Mouse (Mus musculus) forebrain, embryonic 16.5 days (tissue): Measurements from ENCODE around the gene Nxn. TPM values are rescaled to one million over a fixed set of nuclear protein-coding genes. Genes with fewer than 3 reads are reported as not detected.

Experiments used
- ATAC-seq: fragments of 200-750 bp; cut with Nextera tagmentation; 2 replicates; pipeline ENCODE4 v1.8.0; 2017; ENCODE audit warnings: mild to moderate bottlenecking, moderate library complexity
- H3K27ac ChIP-seq: fragments of 300-500 bp; sonication (generic); 2 replicates; pipeline ENCODE4 v1.5.1; 2014; ENCODE audit warnings: low read length, control low read depth
- H3K27me3 ChIP-seq: fragments of 300-500 bp; sonication (generic); replicated peaks from 2 replicates; pipeline ENCODE4 v1.6.1; 2014; ENCODE audit warnings: low read length; ENCODE audit not compliant: control insufficient read depth, insufficient read depth
- H3K36me3 ChIP-seq: fragments of 300-500 bp; sonication (generic); 2 replicates; pipeline ENCODE4 v1.6.1; 2014; ENCODE audit not compliant: control insufficient read depth, insufficient read depth
- H3K4me1 ChIP-seq: fragments of 300-500 bp; sonication (generic); replicated peaks from 2 replicates; pipeline ENCODE4 v1.6.1; 2014; ENCODE audit warnings: low read length; ENCODE audit not compliant: control insufficient read depth, insufficient read depth
- H3K4me2 ChIP-seq: fragments of 300-500 bp; sonication (generic); 2 replicates; pipeline ENCODE4 v1.6.1; 2014; ENCODE audit warnings: mild to moderate bottlenecking, low read length, control low read depth
- H3K4me3 ChIP-seq: fragments of 300-500 bp; sonication (generic); replicated peaks from 2 replicates; pipeline ENCODE4 v1.5.1; 2014; ENCODE audit warnings: mild to moderate bottlenecking, low read length, control low read depth
- H3K9ac ChIP-seq: fragments of 300-500 bp; sonication (generic); replicated peaks from 2 replicates; pipeline ENCODE4 v1.6.1; 2014; ENCODE audit warnings: low read depth, low read length, control low read depth
- H3K9me3 ChIP-seq: fragments of 300-500 bp; sonication (generic); 2 replicates; pipeline ENCODE4 v1.6.1; 2016; ENCODE audit warnings: low read length; ENCODE audit not compliant: control insufficient read depth
- WGBS: fragments of 180-500 bp; shearing (Covaris S2); extraction: QIAGEN DNeasy Blood & Tissue Kit; methylation state at CpG from one replicate; pipeline ENCODE4 v1.1.7; 2014; 5-methylcytosine and 5-hydroxymethylcytosine counted together
- polyA plus RNA-seq: library from polyadenylated mRNA; unstranded; fragments of >200 nt; fragmentation: Nextera tagmentation; extraction: Ambion mirVana; gene quantifications from 2 replicates; pipeline ENCODE4 v1.2.1, GENCODE M21; 2015

The Nxn gene
- polyA plus RNA-seq, 1 experiment from 2014 or later = 14.5 TPM

DNA sequence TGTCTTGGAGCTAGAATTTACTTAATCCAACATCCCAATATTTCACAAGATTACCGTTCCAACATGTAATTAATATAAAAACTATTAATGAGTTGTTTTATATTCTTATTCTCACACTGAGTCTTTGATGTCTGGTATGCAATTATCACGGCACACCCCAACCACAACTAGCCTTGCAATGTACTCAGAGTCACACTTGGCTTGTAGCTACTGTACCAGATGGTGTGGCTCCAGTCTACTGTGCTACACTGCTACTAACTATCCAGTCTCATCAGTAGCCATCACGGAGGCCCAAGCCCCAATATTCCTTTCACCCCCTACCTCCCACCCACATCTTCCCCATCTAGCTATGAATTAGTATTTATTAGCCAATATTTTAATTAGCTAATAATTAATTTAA, 22.5 kb downstream of the Nxn start:
- no peak overlapping the region for H3K27ac ChIP-seq

DNA sequence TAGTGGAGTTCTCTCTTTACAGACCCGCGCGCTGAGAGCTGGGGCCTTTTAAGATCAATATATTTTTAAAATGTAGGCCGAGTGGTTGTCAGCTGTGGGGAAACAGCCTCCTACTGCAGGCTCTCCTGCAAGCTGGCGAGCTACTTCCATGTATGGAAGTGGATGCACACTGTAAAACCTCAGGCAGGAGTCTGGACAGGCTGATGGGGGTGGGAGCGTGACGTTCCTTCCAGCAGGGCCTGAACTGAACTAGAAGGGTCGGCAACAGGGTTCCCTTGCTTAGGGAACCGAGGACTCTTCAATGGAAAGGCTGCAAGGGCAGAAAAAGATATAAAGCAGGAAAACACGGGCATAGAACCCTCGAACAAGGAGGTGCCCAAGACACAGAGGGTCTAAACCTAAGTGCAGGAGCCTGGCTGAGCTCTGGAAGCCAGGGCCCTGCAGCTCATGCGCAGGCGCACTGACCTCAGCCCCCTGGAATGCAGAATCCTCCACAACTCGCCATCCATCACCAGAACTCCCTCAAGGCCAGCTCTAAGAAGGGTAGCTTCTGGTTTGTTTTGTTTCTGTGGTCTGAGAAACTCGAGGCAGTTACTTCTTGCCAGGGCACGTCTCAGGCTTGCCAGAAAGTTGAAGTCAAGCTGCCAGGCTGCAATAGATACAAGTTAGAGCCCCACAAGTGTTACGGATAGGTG, 24.3 kb downstream of the Nxn start:
- Histone ChIP-seq H3K27me3 (no peaks in the 10 kb centered on the region), H3K9me3 (no peaks in the 10 kb centered on the region), H3K9ac (no peak overlapping the region), H3K4me3 (no peak overlapping the region), H3K27ac (no peak overlapping the region), H3K4me2 (no peak overlapping the region), H3K36me3 (no peaks in the 10 kb centered on the region), H3K4me1 (peaks cover 2% of the 10 kb centered on the region)
- WGBS = 64% methylated on average over 17 of the region's 17 CpGs
- no peak for ATAC-seq

More for the DNA sequence above, 22.5 kb downstream of the Nxn start:
- peaks cover 2% of the 10 kb centered on the region for H3K4me1 ChIP-seq
- WGBS = 55% methylated on average over 3 of the region's 3 CpGs
- no peaks in the 10 kb centered on the region for H3K36me3 ChIP-seq
- H3K4me2 ChIP-seq = no peak overlapping the region
- ATAC-seq = no peak
- no peaks in the 10 kb centered on the region for H3K9me3 ChIP-seq
- no peaks in the 10 kb centered on the region for H3K27me3 ChIP-seq
- H3K4me3 ChIP-seq = no peak overlapping the region
- H3K9ac ChIP-seq = no peak overlapping the region

DNA sequence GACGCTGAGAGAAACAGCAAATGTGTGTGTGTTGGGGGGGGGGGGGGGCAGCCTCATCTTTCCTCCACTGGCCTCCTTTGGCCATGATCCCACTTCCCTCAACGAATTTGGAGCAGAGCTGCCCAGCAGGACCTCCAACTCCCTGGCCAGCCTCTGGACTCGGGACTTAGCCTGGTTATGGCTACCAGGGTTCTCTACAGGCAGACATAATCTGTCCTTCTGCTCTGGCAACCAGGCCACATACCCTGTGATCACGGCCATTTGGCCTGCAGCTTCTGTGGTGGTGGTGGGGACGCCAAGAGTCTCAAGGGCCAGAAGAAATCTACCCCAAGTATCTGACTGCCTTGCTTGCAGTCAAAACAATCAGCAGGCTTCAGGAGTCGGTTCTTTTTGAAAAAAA, 26.4 kb downstream of the Nxn start:
- Histone ChIP-seq H3K27me3 (no peaks in the 10 kb centered on the region), H3K9ac (no peak overlapping the region), H3K9me3 (no peaks in the 10 kb centered on the region), H3K36me3 (no peaks in the 10 kb centered on the region), H3K4me2 (no peak overlapping the region), H3K4me3 (no peak overlapping the region), H3K27ac (no peak overlapping the region), H3K4me1 (peaks cover 2% of the 10 kb centered on the region)
- 27% methylated on average over 6 of the region's 6 CpGs for WGBS
- no peak for ATAC-seq

DNA sequence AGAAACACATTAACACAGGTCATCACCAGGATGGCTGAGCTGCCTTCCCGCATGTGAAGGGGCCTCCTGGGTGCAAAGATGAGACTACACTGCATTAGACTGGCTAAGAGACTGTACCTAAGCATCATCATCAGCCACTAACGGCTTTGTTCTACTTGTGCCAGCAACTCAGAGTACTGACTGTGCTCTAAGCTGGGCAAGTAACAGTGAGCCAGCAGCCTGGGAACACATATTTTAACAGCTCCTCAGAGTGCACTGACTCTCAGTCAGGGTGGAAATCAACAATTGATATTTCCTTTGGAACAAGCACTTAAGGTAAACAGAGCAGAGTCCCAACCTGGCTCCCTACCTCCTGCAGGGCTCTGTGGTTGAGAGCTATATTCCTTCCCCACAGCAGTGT, 26.8 kb downstream of the Nxn start:
- no peak overlapping the region for H3K4me2 ChIP-seq

DNA sequence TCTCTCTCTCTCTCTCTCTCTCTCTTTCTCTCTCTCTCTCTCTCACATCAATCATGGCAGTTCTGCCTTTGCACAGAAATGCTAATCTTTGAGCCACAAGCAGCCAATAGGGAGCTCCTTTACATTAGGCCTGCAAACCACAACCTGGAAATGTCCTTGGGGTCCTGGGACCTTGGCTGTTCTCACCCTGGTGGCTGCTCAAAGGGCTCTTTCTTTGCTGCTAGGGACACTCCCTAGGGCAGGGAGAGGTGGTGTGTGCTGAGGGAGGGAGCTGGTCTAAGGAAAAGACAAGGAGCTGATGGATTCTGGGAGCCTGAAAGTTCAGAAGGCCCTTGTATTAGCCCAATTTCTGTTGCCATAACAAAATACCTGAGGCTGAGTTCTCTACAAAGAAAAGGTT, 28.4 kb downstream of the Nxn start:
- H3K27ac ChIP-seq = no peak overlapping the region
- ATAC-seq = no peak
- no peak overlapping the region for H3K9ac ChIP-seq
- no peaks in the 10 kb centered on the region for H3K36me3 ChIP-seq
- no peaks in the 10 kb centered on the region for H3K27me3 ChIP-seq
- no peak overlapping the region for H3K4me2 ChIP-seq
- H3K4me3 ChIP-seq = no peak overlapping the region
- no peaks in the 10 kb centered on the region for H3K9me3 ChIP-seq
- H3K4me1 ChIP-seq = peaks cover 2% of the 10 kb centered on the region; the same call in 1 of the 2 replicates

More for the DNA sequence above, 26.8 kb downstream of the Nxn start:
- no peaks in the 10 kb centered on the region for H3K36me3 ChIP-seq
- ATAC-seq = no peak
- no peak overlapping the region for H3K4me3 ChIP-seq
- H3K9ac ChIP-seq = no peak overlapping the region
- WGBS = 57% methylated on average over 2 of the region's 2 CpGs
- H3K4me1 ChIP-seq = peaks cover 2% of the 10 kb centered on the region
- no peak overlapping the region for H3K27ac ChIP-seq
- no peaks in the 10 kb centered on the region for H3K27me3 ChIP-seq
- H3K9me3 ChIP-seq = no peaks in the 10 kb centered on the region

DNA sequence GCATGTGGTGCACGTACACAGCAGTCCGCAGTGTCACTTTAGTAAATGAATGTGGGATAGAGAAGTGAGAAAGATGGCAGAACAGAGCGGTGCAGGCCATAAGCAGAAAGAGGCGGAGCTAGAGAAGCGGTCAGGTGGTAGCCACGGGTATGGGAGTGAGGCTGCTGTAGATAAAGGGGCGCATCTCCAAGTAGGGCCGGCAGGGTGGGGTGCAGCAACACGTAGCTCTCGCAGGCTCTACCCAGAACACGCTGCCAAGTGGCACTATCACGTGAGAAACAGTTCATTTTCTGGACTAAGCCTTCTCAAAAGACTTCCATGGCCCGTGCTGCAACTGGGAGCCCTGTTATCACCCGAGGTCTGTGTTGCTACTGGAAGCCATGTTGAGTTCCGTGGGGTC, 32.2 kb downstream of the Nxn start:
- Histone ChIP-seq H3K27ac (no peak overlapping the region), H3K36me3 (no peaks in the 10 kb centered on the region), H3K4me3 (no peak overlapping the region), H3K9ac (no peak overlapping the region), H3K4me2 (no peak overlapping the region), H3K27me3 (no peaks in the 10 kb centered on the region), H3K9me3 (no peaks in the 10 kb centered on the region), H3K4me1 (peaks cover 8% of the 10 kb centered on the region; the same call in 1 of the 2 replicates)
- WGBS = 84% methylated on average over 15 of the region's 15 CpGs
- no peak for ATAC-seq

DNA sequence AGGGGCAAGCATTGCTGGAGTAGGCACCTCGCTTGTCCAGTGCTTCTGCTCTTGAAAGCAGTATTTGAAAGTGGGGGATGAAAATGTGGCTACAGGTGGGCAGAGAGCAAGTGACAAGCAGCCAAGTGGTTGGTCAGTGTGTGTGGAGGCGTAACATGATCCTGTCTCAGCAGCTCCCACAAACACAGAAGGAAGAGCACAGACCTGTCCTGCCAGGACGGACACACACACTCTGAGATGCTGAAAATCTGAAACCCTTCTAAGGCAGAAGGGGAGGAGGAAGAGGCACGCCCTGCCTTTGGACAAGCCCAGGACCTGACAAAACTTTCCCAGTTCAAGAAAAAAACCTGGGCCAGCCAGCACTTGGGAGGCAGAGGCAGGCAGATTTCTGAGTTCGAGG, 34.9 kb downstream of the Nxn start:
- no peak for ATAC-seq
- Histone ChIP-seq H3K27ac (no peak overlapping the region), H3K9ac (no peak overlapping the region; the same call in 1 of the 2 replicates), H3K9me3 (no peaks in the 10 kb centered on the region), H3K4me1 (peaks cover 14% of the 10 kb centered on the region), H3K27me3 (no peaks in the 10 kb centered on the region), H3K4me3 (no peak overlapping the region), H3K36me3 (no peaks in the 10 kb centered on the region), H3K4me2 (no peak overlapping the region)
- WGBS = 76% methylated on average over 5 of the region's 5 CpGs

DNA sequence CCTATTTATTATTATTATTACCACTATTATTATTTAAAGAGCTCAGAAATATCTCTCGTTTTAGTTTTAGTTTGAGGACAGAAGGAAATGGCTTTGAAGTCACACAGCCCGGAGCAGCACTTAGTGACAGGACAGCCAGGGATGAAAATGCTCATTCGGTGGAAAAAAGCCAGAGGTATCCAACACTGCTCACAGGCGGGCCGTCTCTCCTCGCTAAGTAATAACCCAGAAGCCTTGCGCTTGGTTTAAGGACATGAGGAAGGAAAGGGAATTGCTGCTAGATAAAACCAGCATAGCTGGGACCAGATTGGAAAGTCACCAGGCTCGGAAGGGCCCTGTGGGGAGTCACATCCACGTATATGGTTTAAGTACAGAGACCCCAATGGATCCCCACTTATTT, 35.3 kb downstream of the Nxn start:
- ATAC-seq = no peak
- Histone ChIP-seq H3K4me2 (no peak overlapping the region), H3K4me1 (peaks cover 18% of the 10 kb centered on the region), H3K27ac (no peak overlapping the region), H3K9ac (no peak overlapping the region; the same call in 1 of the 2 replicates), H3K4me3 (no peak overlapping the region), H3K36me3 (no peaks in the 10 kb centered on the region), H3K9me3 (no peaks in the 10 kb centered on the region), H3K27me3 (no peaks in the 10 kb centered on the region)
- whole genome bisulfite sequencing = 24% methylated on average over 9 of the region's 9 CpGs

DNA sequence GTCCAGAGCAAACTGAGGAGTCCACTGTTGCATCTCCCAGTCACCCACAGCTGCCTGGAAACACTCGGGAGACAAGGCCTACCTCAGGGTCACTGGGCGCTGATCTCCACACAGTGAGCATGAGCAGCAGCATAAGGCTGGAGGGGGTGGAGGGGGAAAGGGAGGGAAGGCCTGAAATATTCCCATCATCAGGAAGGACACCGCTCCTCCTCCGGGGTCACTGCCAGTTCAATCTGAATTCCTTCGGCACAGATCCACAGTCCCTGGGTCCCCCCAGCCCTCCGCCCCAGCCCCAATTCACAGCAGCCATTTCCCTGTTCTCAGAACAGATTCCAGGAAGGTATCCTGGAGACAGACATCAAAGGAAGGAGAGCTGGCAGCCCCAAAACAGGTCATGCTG, 35.8 kb downstream of the Nxn start:
- no peak overlapping the region for H3K9ac ChIP-seq
- no peak overlapping the region for H3K27ac ChIP-seq
- peaks cover 20% of the 10 kb centered on the region for H3K4me1 ChIP-seq
- no peaks in the 10 kb centered on the region for H3K36me3 ChIP-seq
- WGBS = 17% methylated on average over 6 of the region's 6 CpGs
- H3K9me3 ChIP-seq = no peaks in the 10 kb centered on the region
- no peak overlapping the region for H3K4me2 ChIP-seq
- H3K4me3 ChIP-seq = no peak overlapping the region
- no peaks in the 10 kb centered on the region for H3K27me3 ChIP-seq
- ATAC-seq = no peak

DNA sequence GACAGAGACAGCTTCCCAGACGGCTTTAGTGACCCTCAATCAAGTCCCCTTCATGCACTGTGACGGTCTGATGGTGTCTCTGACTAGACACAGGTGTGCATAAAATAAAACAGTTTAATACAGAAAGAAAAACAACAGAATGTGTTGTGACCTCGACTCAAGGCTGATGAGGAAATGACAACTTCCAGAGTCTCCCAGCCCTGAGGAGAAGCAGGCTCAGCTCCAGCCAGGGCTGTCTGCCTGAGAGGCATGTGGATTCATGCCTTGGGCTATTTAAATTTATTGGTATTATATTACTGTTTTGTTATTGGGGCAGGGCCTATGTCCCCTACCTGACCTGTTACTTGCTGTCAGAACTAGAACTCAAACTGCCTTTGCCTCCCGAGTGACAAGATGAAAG, 37.5 kb downstream of the Nxn start:
- H3K4me2 ChIP-seq = no peak overlapping the region
- no peak overlapping the region for H3K4me3 ChIP-seq
- peaks cover 23% of the 10 kb centered on the region for H3K4me1 ChIP-seq
- H3K27ac ChIP-seq = no peak overlapping the region
- no peaks in the 10 kb centered on the region for H3K36me3 ChIP-seq
- no peaks in the 10 kb centered on the region for H3K27me3 ChIP-seq
- ATAC-seq = no peak
- H3K9ac ChIP-seq = no peak overlapping the region
- 71% methylated on average over 4 of the region's 4 CpGs for WGBS
- no peaks in the 10 kb centered on the region for H3K9me3 ChIP-seq
